Mouse (Mus musculus): ENCODE data around the gene Ubr4. TPM values are rescaled to one million over a fixed set of nuclear protein-coding genes. Genes with fewer than 3 reads are reported as not detected.

The Ubr4 gene
- total RNA-seq, 2 experiments from 2014 or later: 117 to 175 TPM

DNA sequence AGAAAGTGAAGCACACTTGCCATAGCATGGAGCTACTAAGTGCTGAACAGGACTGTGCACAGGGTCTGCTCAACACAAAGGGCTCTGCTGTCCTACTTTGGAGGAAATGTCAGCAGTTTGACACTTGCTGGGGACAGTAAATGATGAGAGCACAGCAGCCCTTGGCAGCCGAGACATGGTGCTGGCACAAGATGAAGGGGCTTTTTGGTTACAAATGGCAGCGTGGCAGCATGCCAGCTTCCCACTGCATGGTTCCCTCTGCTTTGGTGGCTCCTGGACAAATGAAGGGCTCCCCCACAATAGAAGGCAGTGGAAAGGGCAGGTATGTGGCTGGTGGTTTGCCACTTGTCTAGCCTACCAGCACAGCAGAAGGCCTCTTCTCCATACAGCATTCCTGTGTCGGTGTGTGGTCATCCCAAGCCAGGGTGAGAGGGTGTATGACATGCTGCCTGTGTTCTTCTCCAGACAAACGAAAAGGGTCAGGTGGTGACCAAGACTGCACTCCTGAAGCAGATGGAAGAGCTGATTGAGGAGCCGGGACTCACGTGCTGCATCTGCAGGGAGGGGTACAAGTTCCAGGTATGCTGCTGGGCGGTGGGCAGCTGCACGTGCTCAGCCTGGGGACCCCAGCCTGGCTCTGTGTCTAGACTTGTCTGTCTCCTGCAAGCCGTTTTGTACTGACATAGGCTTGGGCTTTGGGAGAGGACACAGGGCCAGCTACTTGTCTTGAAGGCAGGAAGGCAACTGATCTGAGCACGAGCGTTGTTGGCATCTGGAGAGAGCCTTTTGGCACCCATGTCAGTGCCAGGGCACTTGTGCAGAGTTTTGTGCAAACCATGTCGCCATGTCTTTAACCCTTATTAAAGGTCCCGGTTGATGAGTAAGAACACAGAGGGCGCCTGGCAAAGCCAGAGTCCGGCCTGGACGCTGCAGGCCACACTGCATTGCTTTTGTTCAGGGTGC lies 124.5 kb downstream of the Ubr4 start:
- no peak for ATAC-seq (replicated peaks; ENCODE audit: low FRiP score, poor library complexity, severe bottlenecking)

DNA sequence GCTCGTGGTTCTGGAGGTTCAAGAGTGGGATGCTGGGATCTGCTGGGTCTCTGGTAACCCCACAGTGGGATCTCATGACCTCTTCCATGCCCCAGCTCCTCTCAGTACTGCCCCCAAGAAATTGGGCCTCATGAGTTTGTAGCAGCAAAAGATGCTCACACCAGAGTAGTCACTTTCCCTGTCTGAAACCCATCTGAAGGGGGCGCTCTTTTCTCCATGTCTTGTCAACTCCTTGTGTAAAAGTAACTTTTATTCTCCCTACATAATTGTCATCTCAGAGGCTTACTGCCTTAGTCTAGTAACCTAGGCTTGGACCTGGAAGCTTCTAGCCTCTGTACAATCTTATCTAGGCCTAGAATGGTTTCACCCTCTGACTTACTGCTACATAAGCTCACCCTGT lies 125.6 kb downstream of the Ubr4 start:
- no peak for ATAC-seq (replicated peaks; ENCODE audit: low FRiP score, poor library complexity, severe bottlenecking)

DNA sequence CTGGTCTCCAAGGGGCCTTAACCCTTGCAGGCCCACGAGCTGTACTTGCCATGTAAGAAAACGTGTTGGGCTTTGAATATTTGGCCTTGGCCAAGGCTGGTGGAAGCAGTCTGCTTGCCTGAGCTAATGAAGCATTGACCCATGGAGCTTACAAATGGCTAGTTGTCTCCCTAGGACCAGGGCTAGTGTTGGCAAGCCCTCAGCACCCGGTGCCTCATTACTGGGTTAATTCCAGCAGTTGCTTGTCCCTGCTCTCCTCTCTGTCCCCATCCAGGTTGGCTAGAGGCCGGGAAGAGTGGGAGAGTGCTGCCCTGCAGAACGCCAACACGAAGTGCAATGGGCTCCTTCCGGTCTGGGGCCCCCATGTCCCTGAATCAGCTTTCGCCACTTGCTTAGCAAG lies 126.8 kb downstream of the Ubr4 start:
- ATAC-seq (replicated peaks; ENCODE audit: low FRiP score, poor library complexity, severe bottlenecking): no peak

DNA sequence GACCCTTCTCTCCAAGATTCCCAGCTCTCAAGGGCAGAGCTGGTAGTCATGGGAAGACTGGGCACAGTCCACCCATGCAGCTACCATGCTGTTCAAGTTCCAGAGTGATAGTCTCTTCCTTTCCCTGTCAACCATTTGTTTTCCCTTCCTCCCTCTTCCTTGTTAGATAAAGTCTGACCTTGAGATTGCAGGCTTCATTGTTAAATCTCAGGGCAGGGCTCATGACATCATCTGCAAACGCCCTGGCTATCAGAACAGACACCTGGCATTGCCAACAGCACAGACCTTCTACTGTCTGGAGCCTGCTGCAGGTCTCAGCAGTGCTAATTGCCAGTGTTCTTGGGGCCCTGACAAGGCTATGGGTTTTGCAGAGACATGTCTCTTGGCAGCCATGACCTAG lies 129.0 kb downstream of the Ubr4 start:
- no peak for ATAC-seq (replicated peaks; ENCODE audit: low FRiP score, poor library complexity, severe bottlenecking)

DNA sequence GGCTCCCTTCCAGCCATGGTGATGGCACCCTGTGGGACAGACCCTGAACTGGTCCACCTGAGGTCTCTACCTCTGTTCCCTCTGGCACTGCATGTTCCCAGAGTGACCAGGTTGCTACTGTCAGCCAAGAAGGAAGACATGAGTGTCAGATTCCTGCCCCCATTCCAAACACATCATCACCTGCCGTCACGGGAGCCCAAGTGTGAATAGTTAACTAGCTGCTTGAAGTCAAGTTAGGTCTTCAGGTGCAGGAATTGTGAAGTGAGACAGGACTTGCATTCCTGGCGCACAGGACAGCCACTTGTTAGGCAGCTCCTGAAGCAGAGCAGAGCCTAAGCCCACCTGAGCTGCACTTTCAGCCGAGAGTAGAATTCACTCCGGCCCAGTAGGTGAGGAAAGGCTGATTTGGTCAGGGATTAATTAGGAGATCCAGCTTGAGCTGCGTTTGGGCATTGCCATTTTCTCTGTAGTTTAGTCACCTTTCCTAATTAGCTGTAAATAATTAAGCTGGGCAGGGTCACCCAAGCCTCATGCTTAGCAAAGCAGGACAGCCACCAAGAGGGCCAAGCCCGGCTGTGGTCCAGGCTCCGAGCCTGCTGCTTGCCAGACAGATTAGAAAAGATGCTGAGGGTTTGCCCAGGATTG lies 131.2 kb downstream of the Ubr4 start:
- no peak for ATAC-seq (replicated peaks; ENCODE audit: low FRiP score, poor library complexity, severe bottlenecking)

DNA sequence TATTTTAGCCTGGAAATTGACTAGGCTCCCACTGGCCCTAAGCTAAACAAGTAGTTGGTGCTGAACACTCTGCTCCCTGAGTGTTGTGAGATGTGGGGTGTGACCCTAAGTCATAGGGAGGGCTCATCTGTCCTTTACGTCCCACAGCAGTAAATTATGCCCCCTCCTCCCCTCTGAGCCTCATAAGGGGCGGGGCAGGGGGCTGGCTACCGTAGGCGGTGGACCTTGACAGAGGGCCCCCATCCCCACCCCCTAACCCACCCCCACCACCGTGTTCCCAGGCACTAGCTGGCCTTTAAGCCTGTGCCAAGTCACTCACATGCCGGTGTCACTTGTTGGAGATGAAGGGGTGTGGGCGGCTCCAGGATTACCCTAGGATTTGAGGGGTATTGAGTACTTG lies 132.1 kb downstream of the Ubr4 start:
- no peak for ATAC-seq (replicated peaks; ENCODE audit: low FRiP score, poor library complexity, severe bottlenecking)

DNA sequence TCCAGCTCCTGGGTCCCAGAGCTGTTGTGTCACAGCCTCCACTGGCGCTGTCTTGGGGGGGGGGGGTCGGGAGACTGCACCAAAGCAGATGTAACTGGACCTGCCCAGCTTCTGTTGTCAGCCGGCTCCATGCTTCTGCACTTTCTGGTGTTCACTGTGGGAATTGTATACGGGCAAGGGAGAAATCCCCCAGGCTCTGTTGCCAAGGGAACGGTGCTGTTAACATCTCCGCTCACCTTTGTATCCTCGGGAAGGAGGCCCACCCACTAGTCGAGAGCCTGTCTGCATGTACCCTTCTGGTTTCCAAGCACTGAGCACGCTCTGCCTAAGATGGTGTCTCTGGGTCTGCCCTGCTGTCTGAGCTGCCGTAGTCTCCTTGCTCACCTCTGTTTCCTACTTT lies 134.7 kb downstream of the Ubr4 start:
- no peak for ATAC-seq (replicated peaks; ENCODE audit: low FRiP score, poor library complexity, severe bottlenecking)

DNA sequence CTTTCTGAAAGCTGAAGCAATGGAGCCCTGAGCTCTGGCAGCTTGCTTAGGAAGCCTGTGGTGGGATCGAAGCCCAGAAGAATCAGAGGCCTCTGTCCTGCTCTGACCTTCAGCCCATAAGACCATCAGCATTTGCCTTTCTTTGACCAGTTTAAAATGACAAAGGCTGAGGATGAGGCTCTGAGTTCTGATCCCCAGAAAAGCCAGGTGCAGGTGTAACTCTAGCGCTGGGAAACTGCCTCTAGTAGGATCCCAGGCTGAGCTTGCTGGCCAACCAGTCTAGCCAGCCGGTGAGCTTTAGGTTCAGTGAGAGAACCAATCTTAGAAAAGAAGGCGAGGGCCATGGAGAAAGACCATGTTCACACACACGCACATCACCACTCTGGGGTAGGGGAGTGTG lies 135.9 kb downstream of the Ubr4 start:
- no peak for ATAC-seq (replicated peaks; ENCODE audit: low FRiP score, poor library complexity, severe bottlenecking)

DNA sequence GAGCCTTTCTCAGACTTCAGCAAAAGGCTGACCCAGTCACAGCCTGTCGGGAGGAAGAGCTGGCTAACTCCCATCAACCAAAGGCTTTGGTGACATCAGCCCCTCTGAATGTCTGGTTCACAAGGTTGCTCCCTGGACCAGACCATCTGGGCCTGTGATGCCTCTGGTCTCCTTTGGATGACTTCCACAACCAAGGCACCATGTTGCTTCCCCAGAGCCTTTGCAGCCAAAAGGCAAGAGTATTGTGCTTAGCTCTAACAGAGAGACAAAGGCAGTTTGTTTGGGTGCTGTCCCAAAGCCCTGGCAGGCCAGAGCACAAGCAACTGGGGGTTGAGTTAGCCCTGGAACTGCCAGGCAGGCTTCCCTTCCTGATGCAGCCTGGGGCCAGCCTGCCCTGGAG lies 137.5 kb downstream of the Ubr4 start:
- ATAC-seq (replicated peaks; ENCODE audit: low FRiP score, poor library complexity, severe bottlenecking): no peak

DNA sequence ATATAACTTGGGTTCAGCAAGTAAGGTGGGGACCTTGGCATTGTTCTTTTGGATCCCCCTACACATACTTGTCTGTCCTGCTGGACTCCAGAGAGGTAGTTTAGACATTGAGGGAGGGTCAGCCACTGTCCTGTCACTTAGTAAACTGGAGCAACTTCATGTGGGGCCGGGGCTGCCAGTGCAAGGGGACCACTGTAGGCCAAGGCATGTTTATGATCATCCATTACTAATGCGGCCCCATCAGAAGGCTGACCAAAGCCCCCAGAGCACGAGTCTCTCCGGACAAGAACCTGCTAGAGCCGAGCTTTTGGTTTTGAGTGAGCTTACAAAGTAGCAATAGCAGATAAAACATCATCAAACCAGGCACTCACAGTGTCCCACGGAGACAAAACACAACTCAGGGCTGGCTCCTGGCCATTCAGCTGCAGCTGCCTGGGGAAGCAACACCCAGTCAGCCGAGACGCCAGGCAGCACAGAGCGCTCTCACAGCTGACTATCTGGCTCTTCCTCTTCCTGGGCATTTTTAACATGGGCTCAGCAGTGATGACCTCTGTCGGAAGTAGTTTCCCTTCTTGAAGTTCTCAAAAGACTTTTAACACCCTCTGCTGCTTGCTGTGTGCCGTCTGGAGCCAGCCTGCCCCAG lies 138.1 kb downstream of the Ubr4 start:
- no peak for ATAC-seq (replicated peaks; ENCODE audit: low FRiP score, poor library complexity, severe bottlenecking)

DNA sequence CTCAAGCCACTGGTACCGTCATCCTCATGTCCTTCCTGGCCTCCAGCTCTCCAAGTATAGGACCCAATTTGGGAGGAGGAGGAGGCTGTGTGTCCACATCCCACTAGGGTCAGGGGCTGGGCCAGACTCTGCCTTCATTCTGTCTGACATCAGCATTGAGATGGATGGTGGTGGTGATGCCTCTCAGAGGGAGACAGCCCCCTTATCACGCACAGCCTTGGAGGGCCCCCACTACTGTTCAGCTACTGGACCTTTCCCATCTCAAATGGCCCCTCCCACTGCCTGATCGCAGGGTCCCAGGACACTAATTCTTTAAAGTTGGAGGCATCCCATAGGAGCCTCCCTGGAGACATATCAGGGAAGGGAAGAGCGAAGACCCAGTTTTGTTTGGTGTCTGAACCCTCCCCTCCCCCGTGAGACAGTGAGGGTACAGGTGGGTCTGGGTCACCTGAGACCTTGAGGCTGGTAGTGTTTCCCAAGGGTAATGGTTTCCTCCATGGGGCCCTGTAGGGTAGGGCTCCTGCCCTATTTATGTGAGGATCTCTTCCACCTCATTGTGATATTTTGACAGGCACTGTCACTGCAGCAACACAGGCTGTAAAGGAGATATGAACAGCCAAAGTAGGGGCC lies 139.2 kb downstream of the Ubr4 start:
- ATAC-seq (replicated peaks; ENCODE audit: low FRiP score, poor library complexity, severe bottlenecking): no peak

DNA sequence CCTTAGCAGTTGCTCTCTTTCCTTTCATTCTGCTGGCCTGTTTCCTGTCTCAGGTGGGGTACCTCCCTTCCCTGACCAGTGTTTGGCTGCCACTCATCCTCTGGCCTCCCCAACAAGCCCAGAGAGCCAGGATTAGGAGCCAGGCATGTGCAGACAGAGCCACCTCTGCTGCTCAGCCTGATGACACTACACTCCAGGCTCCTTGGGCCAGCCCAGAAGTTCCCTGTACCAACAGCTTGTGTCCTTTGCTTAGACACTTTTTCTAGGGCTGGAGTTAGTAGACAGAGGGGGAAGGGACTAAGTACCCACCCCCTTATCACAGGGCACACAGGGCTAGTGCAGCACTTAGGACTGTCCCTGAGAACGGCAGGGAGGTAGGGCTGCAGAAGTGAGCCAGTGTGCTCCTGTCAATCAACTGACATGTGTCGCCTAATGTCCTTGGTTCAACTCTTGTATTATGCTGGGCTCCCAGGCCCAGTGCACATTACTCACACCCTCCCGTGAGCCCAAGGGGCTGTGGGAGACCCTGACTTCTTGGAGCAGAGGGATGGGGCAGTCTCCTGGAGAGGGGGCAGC lies 139.9 kb downstream of the Ubr4 start:
- ATAC-seq (replicated peaks; ENCODE audit: low FRiP score, poor library complexity, severe bottlenecking): no peak

DNA sequence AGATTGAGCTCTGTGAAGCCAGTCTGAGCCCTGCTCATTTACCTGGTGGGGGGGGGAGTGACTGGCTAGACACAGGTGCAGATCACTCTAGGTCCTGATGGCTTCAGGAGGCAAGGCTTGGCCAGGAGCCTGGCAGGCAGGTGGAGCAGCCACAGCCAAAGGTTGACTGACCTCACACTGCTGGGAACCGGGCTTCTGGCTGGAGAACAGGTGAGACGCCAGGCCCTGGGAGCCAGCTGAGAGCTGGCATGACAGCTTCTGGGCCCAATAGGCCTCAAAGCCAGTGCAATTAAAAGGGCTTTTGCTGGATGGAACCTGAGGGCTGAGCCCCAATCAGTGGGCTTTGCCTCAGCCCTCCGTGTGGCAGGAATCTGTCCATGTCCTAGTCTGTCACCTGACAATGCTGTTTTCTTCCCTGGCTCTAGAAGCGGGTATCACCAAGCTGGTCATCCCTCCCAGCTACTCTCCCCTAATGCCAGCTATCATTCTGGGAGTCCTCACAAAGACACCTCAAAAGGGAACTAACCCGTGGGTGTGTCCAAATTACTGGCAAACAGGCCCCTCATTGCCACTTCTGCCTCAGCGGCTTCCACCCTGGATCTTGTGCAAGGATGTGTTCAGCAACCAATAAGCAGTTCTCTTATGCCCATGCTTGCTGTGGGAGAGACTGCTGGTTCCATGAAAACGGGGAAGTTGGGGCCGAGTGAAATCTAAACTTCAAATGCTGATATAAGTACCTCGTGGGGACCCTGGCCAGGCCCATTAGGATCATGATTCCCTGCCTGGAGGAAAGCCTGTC lies 141.0 kb downstream of the Ubr4 start:
- no peak for ATAC-seq (replicated peaks; ENCODE audit: low FRiP score, poor library complexity, severe bottlenecking)

DNA sequence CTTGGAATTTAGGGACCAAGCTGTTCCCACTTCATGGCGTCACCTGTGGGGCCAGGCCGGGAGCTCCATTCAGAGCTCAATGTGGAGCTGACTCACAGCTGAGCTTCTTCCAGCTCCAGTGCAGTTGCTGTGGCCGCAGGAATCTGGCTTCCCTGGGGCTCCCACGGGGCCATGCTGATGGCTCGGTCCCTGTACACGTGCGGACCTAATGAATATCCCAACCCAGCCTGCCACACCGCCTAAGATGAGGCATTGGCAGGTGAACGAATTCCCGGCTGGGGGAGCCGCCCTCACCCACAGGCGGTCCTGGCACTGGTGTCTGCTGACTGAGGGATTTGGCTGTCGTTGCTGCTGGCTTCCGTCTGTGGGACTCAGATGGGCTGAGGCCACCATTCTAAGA lies 148.4 kb downstream of the Ubr4 start:
- no peak for ATAC-seq (replicated peaks; ENCODE audit: low FRiP score, poor library complexity, severe bottlenecking)

DNA sequence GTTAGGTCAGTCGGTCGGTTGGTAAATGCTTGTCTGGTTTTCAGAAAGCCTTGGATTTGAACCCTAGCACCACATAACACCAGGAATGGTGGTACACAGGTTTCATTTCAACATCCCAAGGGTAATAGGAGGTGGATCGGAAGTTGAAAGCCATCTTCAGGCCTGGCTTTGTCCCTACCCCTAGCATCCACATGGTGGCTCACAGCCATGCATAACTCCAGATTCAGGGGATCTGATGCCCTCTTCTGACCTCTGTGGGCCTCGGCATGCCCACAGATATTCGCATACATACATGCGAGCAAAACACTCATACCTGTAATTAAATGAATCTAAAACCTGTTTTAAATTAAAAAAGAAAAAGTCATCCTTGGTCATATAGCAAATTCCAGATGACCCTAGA lies 149.3 kb downstream of the Ubr4 start:
- ATAC-seq (replicated peaks; ENCODE audit: low FRiP score, poor library complexity, severe bottlenecking): no peak

DNA sequence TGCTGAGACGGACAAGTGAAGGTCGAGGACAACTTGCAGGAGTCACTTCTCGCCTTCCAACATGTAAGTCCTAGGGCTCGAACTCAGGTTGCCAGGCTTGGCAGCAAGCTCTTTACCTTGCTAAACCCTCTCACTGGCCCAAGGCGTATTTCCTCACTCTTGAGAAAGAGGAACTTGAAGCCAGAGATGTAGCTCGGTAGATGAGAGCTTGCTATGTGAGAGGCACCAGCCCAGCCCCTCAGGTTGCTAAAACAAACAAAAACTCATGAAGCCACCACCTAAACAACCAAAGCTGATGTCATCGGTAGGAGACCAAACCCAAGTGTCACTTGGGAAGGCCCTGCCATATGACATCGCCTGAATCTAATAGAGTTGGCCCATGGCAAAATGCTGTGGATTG lies 151.5 kb downstream of the Ubr4 start:
- no peak for ATAC-seq (replicated peaks; ENCODE audit: low FRiP score, poor library complexity, severe bottlenecking)

DNA sequence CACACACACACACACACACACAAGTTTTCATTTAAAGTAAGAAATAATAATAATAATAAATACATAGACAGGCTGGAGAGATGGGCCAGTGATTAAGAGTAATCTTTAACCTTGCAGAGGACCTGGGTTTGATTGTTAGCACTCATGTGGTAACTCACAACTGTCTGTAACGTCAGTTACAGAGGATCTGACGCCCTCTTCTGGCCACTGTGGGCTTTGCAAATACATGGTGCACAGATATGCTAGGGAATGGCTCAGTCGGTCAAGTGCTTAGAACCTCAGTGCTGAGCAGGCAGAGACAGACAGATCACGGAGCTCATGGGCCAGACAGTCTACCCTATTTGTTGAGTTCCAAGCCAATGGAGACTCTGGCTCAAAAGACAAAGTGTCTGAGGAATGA lies 153.3 kb downstream of the Ubr4 start:
- ATAC-seq (replicated peaks; ENCODE audit: low FRiP score, poor library complexity, severe bottlenecking): no peak

DNA sequence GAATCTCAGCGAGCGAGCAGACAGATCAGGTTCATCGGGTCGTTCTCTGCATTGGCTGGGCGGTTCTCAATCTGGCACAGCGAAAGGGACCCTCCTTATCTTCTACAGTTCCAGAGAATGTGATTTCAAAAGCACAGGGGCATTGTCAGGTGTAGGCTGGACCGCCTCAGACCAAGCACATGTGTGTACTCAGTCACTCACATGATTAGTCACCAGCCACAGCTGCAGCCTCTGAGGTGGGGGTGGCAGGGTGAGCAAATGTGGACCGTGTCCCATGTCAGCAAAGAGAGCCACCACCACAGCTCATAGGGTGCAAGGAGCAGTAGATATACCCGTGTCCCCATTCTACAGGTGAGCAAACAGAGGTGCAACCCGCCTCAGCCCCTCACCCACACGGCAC lies 154.3 kb downstream of the Ubr4 start:
- ATAC-seq (replicated peaks; ENCODE audit: low FRiP score, poor library complexity, severe bottlenecking): no peak

DNA sequence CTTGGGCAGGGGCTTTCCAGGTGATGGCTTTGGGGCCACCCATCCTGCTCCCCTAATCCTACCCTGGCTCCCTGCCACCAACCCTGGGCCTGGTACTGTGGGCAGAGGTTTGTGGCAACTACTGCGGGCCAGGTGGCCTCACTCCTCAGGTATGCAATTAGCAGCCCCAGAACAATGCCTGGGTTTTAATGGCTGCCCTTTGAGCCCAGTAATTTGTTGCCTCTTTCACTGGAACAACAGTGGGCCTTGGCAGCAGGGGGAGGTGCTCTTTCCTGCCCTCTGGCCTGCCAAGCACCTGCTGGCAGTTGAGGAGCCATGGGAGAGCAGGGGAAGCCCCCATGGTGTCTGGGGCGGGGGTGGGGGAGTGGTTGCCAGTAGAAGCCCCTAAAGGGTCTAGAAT lies 156.7 kb downstream of the Ubr4 start:
- no peak for ATAC-seq (replicated peaks; ENCODE audit: low FRiP score, poor library complexity, severe bottlenecking)

Data from erythroid progenitor cell, adult 5-6 weeks (primary cell).